Mouse (Mus musculus) heart, adult 2 months (tissue): ENCODE measurements around the gene Tmprss13. TPM values are rescaled to one million over a fixed set of nuclear protein-coding genes. Genes with fewer than 3 reads are reported as not detected.
A peak's percentile ranks its signal among the peaks of the same experiment; 100 is the strongest.

Source experiments
- DNase-seq, 2 experiments: peaks; one replicate each; pipeline ENCODE4 v3.0.0; 2021
- H3K27ac ChIP-seq: fragments of 200-600 bp; 2 replicates; pipeline ENCODE4 v1.8.1; 2022
- H3K27me3 ChIP-seq: fragments of 200-500 bp; 2 replicates; pipeline ENCODE4 v1.6.1; 2012; ENCODE audit warnings: mild to moderate bottlenecking, low read length, inconsistent platforms, mixed read lengths; ENCODE audit not compliant: control insufficient read depth, insufficient read depth
- H3K36me3 ChIP-seq: fragments of 200-500 bp; 2 replicates; pipeline ENCODE4 v1.6.1; 2012; ENCODE audit warnings: low read length, inconsistent platforms; ENCODE audit not compliant: control insufficient read depth, insufficient read depth
- H3K4me1 ChIP-seq: fragments of 200-500 bp; 2 replicates; pipeline ENCODE4 v1.6.1; 2011; ENCODE audit warnings: low read length; ENCODE audit not compliant: control insufficient read depth, insufficient read depth
- H3K4me3 ChIP-seq: fragments of 200-600 bp; 2 replicates; pipeline ENCODE4 v1.8.1; 2022
- H3K79me2 ChIP-seq: fragments of 200-500 bp; replicated peaks from 2 replicates; pipeline ENCODE4 v1.6.1; 2012; ENCODE audit warnings: mild to moderate bottlenecking, inconsistent platforms, low read length, moderate library complexity, mixed read lengths; ENCODE audit not compliant: control insufficient read depth, insufficient read depth
- H3K9ac ChIP-seq: fragments of 200-500 bp; 2 replicates; pipeline ENCODE4 v1.6.1; 2012; ENCODE audit warnings: low read depth, mild to moderate bottlenecking, control low read depth, inconsistent platforms, low read length, mixed read lengths
- CTCF ChIP-seq: fragments of 200-600 bp; IDR thresholded peaks from 2 replicates; pipeline ENCODE4 v1.8.1; 2022; ENCODE audit warnings: antibody characterized with exemption, mild to moderate bottlenecking, moderate library complexity
- EP300 ChIP-seq: fragments of 200-500 bp; IDR thresholded peaks from 2 replicates; pipeline ENCODE4 v1.6.1; 2011; ENCODE audit warnings: low read depth, low read length, control low read depth; ENCODE audit not compliant: insufficient read depth
- POLR2A ChIP-seq: fragments of 200-500 bp; IDR thresholded peaks from 2 replicates; pipeline ENCODE4 v1.6.1; 2011; ENCODE audit warnings: mild to moderate bottlenecking, low read depth, low read length, control low read depth; ENCODE audit not compliant: insufficient read depth
- WGBS: fragments of 180-500 bp; shearing (Covaris S2); methylation state at CpG from one replicate; pipeline ENCODE4 v1.1.7; 2018; 5-methylcytosine and 5-hydroxymethylcytosine counted together
- intact Hi-C: fragments of 180-260 bp; cut with DNase I; formaldehyde crosslinking; loops from one replicate; pipeline ENCODE4 v1.15.1; 2025
- polyA plus RNA-seq: library from polyadenylated mRNA; depleted of rRNA; stranded (reverse); fragments of >200 nt; gene quantifications from 2 replicates; pipeline ENCODE4 v1.2.3, GENCODE M21; 2012
- total RNA-seq, 2 experiments: library from RNA; stranded (reverse); gene quantifications; 2 replicates each; pipeline ENCODE4 v1.2.3; 2021

Tmprss13 gene
- total and polyA plus RNA-seq, 3 experiments, result 5.4 to 6.9 (median 6.9) TPM

DNA sequence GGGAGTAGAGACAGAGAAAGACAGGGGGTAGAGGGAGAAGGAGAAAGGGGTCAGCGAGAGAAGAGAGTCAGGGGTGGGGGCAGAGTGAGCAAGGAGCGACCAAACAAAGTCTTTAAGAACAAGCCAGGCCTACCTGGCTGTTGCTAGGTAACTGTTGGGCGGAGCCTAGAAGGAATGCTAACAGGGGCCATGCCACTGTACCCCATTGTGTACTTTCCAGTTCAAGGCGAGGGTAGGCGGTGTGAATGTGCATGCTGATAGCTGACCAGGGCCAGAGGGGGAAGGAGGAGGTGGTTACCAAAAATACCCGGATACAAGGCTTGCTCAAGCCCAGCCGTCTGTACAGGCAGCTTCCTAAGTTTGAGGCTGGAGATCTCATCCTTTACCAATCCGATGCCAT lies 17.1 kb upstream of the Tmprss13 start:
- 82% methylated on average over 8 of the region's 8 CpGs for WGBS
- H3K27ac ChIP-seq, result no peak overlapping the region
- no peaks in the 10 kb centered on the region for H3K36me3 ChIP-seq
- DNase-seq, result no peak
- H3K27me3 ChIP-seq, result no peaks in the 10 kb centered on the region
- peaks cover 3% of the 10 kb centered on the region for H3K4me1 ChIP-seq
- intact Hi-C loops, result loop anchor here (2.0 kb wide), 1 partner anchor 43 kb away; no protein-coding TSS in a partner anchor
- no peaks in the 10 kb centered on the region for H3K79me2 ChIP-seq
- H3K9ac ChIP-seq, result no peak overlapping the region
- no peak overlapping the region for H3K4me3 ChIP-seq
- no peak for TF ChIP-seq CTCF
- TF ChIP-seq POLR2A, result no peak
- TF ChIP-seq EP300, result no peak

DNA sequence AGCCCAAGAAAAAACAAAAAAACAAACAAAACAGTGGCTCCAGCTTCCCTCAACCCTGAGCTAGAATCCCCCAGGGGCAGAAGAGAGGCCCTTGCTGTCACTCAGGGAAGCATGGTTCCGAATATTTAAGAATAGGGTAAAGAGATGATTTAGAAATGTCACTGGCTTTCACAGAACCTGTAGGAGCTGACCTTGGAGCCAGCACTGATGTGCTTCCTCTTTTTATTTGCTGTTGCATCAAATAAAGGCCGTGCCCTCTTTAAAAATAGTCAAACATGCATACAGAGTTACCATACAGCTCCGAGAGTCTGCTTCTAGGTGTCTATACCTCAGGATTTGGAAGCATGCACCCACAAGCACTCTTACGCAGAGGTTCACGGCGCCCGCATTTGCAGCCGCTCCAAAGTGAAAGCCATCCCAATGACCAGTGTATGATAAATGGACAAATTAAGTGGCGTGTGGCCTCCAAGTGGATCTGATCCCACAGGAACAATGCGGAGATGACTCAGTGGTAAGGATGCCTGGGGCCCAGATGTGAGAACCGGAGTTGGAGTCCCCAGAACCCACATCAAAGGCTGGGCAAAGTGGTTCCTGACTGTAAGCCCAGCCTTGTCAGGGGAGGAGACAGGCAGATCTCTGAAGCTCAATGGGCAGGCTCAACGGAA lies 12.0 kb upstream of the Tmprss13 start:
- H3K4me3 ChIP-seq, result no peak overlapping the region
- H3K9ac ChIP-seq, result no peak overlapping the region
- H3K36me3 ChIP-seq, result no peaks in the 10 kb centered on the region
- H3K27me3 ChIP-seq, result no peaks in the 10 kb centered on the region
- no peak for DNase-seq
- TF ChIP-seq POLR2A (no peak), EP300 (no peak), CTCF (no peak)
- WGBS, result 84% methylated on average over 12 of the region's 12 CpGs
- no peaks in the 10 kb centered on the region for H3K4me1 ChIP-seq
- intact Hi-C loops, result no loop called here
- H3K79me2 ChIP-seq, result no peaks in the 10 kb centered on the region
- no peak overlapping the region for H3K27ac ChIP-seq

DNA sequence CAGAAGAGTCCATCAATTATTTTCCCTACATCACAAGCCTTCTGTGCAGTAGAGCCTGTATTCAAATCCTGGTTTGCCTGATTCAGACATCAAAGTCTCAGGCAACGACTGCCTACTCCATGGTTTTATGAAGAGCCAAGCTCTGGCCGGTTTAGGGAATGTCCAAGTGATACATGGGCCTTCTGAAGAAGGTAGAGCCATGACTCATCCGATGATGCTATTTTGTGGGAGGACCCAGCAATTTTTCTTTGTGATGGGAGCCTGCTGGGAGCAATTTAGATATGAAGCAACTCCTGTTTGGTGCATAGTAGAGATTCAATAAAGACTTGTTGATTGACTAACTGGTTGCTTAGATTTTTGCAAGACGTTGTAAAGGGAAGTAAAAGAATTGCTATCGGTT lies 10.4 kb upstream of the Tmprss13 start:
- intact Hi-C loops, result no loop called here
- no peak for DNase-seq
- WGBS, result 80% methylated on average over 5 of the region's 5 CpGs

DNA sequence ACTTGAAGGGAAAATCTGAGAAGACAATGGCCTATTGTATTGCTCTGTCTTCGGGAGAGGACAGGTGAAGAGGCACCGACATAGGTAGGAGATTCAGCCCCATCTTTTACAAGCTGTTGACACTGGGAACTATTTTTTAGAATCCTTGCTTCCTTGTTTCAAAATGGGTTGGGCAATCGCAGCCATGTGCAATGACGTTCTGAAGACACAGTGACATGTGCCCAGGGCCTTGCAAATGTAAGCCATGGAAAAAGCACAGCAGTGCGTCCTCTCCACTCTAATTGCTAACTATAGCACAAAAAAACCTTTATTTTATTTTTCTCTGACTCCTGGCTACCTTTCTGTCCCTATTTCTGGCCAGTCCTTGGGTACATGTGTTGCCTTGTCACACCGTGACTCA lies 7.0 kb upstream of the Tmprss13 start:
- DNase-seq, result no peak
- intact Hi-C loops, result no loop called here
- Histone ChIP-seq H3K9ac (no peak overlapping the region), H3K4me3 (no peak overlapping the region), H3K4me1 (no peaks in the 10 kb centered on the region), H3K36me3 (no peaks in the 10 kb centered on the region), H3K27me3 (no peaks in the 10 kb centered on the region), H3K79me2 (no peaks in the 10 kb centered on the region), H3K27ac (no peak overlapping the region)
- 69% methylated on average over 6 of the region's 6 CpGs for WGBS
- TF ChIP-seq POLR2A, result no peak
- TF ChIP-seq EP300, result no peak
- no peak for TF ChIP-seq CTCF

More for the DNA sequence above, 10.4 kb upstream of the Tmprss13 start:
- H3K9ac ChIP-seq, result no peak overlapping the region
- no peaks in the 10 kb centered on the region for H3K27me3 ChIP-seq
- no peak overlapping the region for H3K27ac ChIP-seq
- TF ChIP-seq POLR2A (no peak), EP300 (no peak), CTCF (no peak)
- H3K4me3 ChIP-seq, result no peak overlapping the region
- H3K4me1 ChIP-seq, result no peaks in the 10 kb centered on the region
- H3K79me2 ChIP-seq, result no peaks in the 10 kb centered on the region
- no peaks in the 10 kb centered on the region for H3K36me3 ChIP-seq

GRCm38 (mm10) chr9:45313913-45314312 lies 5.0 kb upstream of the Tmprss13 start:
- no peaks in the 10 kb centered on the region for H3K36me3 ChIP-seq
- H3K4me3 ChIP-seq, result no peak overlapping the region
- no peak overlapping the region for H3K9ac ChIP-seq
- intact Hi-C loops, result no loop called here
- no peaks in the 10 kb centered on the region for H3K79me2 ChIP-seq
- DNase-seq, result no peak
- H3K27ac ChIP-seq, result no peak overlapping the region
- H3K4me1 ChIP-seq, result no peaks in the 10 kb centered on the region
- H3K27me3 ChIP-seq, result no peaks in the 10 kb centered on the region
- 65% methylated on average over 3 of the region's 3 CpGs for WGBS
- TF ChIP-seq POLR2A, result no peak
- no peak for TF ChIP-seq CTCF
- TF ChIP-seq EP300, result no peak

- Histone ChIP-seq H3K27me3 (no peaks in the 10 kb centered on the region), H3K4me3 (no peak overlapping the region), H3K4me1 (no peaks in the 10 kb centered on the region), H3K9ac (no peak overlapping the region), H3K79me2 (no peaks in the 10 kb centered on the region), H3K36me3 (no peaks in the 10 kb centered on the region), H3K27ac (no peak overlapping the region)
- DNase-seq, result peak in 1 of 2 experiments; percentile 34
- WGBS, result 30% methylated on average over 3 of the region's 3 CpGs
- intact Hi-C loops, result no loop called here
- no peak for TF ChIP-seq POLR2A
- TF ChIP-seq EP300, result no peak
- TF ChIP-seq CTCF, result no peak
Measured at GRCm38 (mm10) chr9:45317635-45318034, 1.3 kb upstream of the Tmprss13 start.
